Mouse (Mus musculus) stomach, embryonic 16.5 days (tissue): ENCODE data around the gene Cphx2. TPM values are rescaled to one million over a fixed set of nuclear protein-coding genes. Genes with fewer than 3 reads are reported as not detected.

Experiments used
- polyA plus RNA-seq: library from polyadenylated mRNA; unstranded; fragments of >200 nt; fragmentation: Nextera tagmentation; extraction: Ambion mirVana; gene quantifications from 2 replicates; pipeline ENCODE4 v1.2.1, GENCODE M21; 2015

Gene Cphx2
- polyA plus RNA-seq, 1 experiment from 2014 or later: not detected

Other genes with a start within 250 kb of the Cphx2 start
- 52.1 and 54.4 TPM in 2 replicates for gene Anxa11, start 239.4 kb upstream of the Cphx2 start, polyA plus RNA-seq
- gene Plac9a, start 178.4 kb upstream of the Cphx2 start, polyA plus RNA-seq: 3.1 TPM in 1 of 2 replicates, not detected in the other
- 6.5 and 7.0 TPM in 2 replicates for gene Tmem254a, start 153.8 kb upstream of the Cphx2 start, polyA plus RNA-seq
- 0.14 TPM in 1 of 2 replicates, not detected in the other for gene Cphx1, start 143.2 kb upstream of the Cphx2 start, polyA plus RNA-seq
- gene Duxbl1, start 102.9 kb upstream of the Cphx2 start, polyA plus RNA-seq: 1.3 and 2.2 TPM in 2 replicates
- gene Gm9780, start 38.8 kb upstream of the Cphx2 start, polyA plus RNA-seq: 55.8 and 60.4 TPM in 2 replicates
- 47.8 and 56.8 TPM in 2 replicates for gene Tmem254c, start 14.2 kb upstream of the Cphx2 start, polyA plus RNA-seq
- 0.31 TPM in 1 of 2 replicates, not detected in the other for gene Cphx3, start 781 bp downstream of the Cphx2 start, polyA plus RNA-seq
- gene Duxbl2, start 36.8 kb downstream of the Cphx2 start, polyA plus RNA-seq: 0.96 and 2.2 TPM in 2 replicates
- gene Plac9b, start 101.0 kb downstream of the Cphx2 start, polyA plus RNA-seq: 53.2 and 61.1 TPM in 2 replicates
- 51.4 and 77.4 TPM in 2 replicates for gene Tmem254b, start 125.5 kb downstream of the Cphx2 start, polyA plus RNA-seq
- 0.62 and 1.0 TPM in 2 replicates for gene Duxbl3, start 176.4 kb downstream of the Cphx2 start, polyA plus RNA-seq